Mouse (Mus musculus) kidney, adult 11 months (tissue): ENCODE measurements around the gene Rbm6.

Source experiments
- DNase-seq: peaks from one replicate; pipeline ENCODE4 v3.0.0; 2022

Gene Rbm6

DNA sequence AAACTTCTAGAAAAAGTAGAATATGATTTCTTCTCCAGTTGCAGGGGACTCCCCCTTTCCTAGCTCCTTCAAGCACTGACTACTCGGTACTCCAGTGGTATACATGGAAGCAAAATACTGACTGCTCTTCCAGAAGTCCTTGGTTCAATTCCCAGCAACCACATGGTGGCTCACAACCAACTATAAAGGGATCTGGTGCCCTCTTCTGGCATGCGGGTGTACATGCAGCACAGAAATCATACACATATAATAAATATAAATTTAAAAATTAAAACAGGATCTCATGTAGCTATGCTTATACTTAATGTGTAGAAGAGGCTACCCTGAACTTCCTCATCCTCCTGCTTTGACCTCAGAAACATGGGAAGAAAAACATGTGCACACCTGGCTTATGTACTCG lies 126.4 kb downstream of the Rbm6 start:
- DNase-seq, result no peak

DNA sequence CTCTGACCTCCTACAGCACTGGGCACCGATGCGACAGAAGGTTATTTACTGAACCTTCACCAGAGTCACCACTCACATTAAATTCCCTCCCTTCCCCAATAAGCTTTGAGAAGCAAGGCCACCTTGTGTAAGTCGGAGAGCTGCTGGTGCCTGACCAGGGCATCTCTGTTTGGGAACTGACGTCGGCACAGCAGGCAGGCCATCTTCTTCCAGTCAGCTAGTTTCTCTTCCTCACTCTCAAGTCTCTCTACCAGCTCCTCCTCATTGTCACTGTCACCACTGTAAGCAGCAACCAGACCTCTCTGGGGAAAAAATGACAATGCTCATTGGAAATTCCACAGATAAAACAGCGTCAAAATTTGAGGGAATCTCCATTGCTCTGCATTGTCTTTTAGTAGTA lies 129.0 kb downstream of the Rbm6 start:
- DNase-seq, result no peak

DNA sequence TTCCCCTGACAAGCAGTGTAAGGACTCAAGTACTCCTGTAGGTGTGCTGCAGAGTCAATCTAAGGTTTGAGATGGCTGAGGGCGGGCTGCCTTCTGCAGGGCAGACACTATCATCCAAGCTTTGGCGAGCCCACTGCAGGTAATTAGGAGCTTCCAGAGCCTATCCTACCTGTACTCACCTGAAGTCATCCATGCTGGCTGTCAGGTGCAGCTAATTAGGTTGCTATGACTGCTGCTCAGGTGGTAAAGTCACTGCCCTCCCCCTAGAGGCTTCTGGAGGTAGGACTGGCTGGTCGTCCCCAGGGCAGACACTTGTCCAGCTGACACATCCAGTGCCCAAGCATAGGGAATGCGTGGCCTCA lies 134.2 kb downstream of the Rbm6 start:
- peak; percentile 49 for DNase-seq

DNA sequence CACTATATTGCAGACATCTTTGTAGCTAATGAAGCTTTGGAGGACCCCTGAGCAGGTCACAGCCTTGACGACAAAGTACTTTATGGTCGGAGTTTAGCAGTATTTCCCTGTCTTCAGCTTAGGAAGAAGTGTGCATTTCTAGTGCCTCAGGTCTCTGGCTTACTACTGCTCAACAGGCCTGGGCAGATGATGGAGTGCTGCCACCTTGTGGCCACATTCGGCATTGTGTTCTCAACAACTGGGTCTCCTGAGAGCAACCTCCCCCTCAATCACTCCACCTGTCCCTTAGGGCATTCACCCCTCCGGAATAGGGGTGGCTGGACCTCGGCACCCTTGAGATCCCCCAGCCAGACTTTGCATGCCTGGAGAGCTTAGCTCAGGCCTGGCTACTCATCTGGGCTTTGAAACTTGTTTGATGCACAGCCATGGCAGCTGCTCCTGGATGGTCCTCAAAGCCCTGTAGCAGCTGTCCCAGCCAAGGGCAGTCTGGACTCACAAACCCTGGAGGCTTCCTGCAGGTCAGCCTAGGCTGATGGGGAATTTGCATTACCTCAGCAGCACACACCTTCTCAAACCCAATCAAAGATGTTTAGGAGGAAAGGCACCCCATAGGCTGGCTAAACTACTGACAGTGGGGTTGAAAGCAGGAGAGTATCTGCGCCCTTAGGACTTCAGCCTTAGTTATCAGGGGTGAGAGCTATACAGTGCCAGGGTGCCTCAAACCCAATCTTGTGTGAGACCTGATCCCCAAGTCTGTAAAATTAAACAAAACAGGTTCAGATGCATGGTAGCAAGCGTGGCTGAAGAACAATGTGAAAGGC lies 134.8 kb downstream of the Rbm6 start:
- DNase-seq, result peak; percentile 82

DNA sequence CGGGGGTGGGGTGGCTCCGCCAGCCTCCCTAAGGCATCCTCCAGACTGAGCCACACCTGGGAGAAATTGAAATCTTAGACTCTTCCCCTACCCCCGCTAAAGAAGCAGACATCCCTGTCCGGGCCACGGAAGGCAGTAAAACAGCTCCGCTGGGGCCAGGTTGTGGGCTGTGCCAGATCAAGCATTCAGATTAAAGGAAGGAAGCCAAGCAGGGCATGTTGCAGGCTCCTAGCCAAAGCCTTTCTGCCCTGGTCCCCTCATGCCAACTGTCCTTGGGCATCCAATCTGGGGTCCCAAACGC lies 136.9 kb downstream of the Rbm6 start:
- peak; percentile 44 for DNase-seq

DNA sequence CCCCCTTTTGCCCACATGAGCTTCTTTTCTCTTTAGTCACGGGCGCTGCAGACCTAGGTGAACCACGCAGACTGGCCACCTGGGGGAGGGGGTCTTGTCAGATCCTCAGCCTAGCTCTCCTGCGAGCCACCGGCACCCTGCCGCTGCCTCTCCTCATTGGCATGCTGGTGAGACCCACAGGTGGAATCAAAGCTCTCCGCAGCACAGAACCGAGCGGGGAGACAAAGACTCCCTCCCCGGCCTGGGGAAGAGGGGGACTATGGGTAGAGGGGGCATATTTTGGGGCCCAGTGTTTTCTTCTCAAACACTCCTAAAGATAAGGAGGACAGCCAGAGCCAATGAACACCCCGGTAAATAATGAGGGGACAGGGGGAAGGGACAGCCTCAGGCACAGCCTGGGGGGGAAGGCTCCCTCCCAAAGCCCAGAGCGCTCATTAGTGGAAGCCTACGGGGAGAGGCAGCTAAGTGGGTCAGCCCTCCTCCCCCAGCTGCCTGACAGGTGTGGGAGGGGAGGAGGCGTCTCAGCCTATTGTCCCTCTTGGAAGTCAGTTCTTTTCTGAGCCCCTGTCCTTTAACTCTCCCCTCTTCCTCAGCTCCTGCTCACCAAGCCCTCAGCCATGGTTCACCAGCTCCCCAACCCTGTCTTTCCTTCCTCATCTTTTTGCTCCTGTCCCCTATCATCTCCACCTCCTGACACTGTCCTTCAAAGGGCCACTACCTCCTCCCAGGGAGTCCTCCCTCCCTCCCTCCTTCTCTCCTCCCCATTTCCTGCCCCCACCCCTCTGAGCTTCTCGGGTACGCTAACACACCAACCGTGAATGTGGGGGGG lies 137.5 kb downstream of the Rbm6 start:
- no peak for DNase-seq

DNA sequence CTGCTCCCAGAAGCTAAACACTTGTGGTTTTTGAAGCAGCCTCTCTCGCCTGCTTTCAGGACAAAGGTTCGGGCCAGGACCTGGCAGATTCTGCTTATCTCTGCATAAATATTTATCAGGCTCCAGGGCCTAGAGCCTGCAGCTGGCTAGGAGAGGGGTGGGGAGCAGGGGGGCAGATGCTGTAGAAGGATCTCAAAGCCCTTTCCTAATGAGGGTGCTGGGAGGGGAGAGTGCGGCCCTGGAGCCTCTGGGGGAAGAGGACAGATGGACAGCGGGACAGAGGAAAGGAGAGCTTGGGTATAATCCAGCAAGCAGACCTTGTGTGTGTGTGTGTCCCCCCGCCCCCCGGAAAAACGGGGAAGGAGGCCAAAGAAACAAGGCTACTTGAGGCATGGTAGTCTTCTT lies 138.5 kb downstream of the Rbm6 start:
- no peak for DNase-seq

DNA sequence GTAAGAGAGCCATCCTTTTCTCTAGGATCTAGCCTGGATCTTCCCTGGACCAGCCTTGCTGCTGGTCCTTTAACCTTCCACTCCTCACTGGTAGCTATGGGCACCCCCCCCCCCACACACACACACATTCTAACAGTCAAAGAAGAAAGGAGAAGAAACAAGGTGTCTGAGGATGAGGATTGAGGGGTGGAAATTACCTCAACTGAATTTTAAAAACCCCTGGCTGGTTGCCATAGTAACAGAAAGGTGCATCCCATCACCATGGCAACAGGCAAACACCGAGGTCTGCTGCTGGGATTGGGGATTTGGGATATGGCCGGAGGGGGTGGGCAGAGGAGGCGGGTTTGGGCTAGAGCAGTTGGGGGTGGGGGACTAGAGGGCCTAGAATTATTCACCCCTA lies 143.3 kb downstream of the Rbm6 start:
- DNase-seq, result no peak

DNA sequence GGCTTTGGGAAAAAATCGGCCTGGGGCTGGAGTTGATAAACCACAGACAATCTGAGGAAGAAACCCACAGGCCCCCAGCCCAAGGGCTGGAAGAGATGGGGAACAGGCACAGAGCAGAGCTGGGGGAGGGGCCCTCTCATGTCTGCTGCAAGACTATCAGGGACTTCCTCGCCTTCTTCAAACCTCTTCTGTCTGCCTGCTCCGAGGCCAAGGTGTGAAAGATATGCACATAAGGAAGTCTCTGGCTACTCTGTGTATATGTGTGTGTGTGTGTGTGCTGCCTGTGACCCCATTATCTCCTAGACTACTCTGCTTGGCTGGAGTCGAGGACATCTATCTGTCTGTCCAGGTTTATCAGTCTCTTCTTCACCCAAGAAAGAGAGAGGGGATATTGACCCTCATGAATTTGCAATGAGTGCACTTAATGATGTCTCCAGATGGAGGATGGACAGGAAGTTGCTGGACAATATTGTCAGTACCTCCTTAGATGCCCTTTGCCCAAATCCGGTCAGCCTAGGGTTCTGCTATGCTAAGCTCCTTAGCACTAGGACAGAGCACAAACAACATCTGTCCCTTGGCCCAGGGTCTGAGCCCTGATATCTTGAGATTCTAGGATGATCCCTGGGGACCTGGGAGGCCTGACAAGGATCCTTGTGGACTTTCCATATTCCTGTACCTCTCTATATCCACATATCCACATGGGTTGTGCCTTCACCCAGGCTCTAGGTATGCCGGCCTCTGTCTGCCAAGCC lies 143.9 kb downstream of the Rbm6 start:
- no peak for DNase-seq

DNA sequence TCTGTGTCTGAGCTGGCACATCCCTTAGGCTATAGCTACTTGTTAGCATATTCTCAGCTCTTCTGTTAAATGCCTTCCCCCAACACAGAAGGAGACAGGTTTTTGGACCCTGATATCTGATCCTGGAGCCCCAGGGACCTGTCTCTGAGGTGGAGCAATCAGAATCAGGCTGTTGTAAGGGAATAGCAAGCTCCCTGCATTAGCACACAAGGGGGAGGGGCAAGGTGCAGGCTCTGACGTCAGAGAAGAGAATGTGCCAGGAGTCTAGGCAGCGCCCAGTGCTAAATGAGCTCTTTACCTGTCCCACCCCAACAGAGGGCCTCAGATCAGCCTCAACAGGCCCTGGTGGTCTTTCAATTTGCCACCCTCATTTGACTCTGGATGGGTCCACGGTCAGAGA lies 146.0 kb downstream of the Rbm6 start:
- no peak for DNase-seq

DNA sequence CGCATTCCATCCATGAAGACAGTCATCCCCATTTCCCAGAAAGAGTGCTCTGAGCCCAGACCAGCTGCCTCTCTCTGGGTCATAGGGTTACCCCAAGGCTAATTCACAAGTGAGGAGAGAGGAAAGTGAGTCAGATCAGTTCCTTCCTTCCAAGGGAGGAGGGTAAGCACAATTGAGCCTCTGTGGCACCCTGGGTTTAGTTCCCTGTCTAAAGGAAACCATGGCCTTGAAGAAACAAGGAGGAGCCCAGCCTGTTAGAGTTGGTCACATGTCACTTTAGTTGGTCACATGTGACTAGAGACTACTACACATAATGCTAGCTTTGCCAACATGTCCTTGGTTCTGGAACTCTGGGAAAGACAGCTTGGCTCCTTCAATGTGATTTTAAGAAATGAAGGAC lies 148.2 kb downstream of the Rbm6 start:
- no peak for DNase-seq

DNA sequence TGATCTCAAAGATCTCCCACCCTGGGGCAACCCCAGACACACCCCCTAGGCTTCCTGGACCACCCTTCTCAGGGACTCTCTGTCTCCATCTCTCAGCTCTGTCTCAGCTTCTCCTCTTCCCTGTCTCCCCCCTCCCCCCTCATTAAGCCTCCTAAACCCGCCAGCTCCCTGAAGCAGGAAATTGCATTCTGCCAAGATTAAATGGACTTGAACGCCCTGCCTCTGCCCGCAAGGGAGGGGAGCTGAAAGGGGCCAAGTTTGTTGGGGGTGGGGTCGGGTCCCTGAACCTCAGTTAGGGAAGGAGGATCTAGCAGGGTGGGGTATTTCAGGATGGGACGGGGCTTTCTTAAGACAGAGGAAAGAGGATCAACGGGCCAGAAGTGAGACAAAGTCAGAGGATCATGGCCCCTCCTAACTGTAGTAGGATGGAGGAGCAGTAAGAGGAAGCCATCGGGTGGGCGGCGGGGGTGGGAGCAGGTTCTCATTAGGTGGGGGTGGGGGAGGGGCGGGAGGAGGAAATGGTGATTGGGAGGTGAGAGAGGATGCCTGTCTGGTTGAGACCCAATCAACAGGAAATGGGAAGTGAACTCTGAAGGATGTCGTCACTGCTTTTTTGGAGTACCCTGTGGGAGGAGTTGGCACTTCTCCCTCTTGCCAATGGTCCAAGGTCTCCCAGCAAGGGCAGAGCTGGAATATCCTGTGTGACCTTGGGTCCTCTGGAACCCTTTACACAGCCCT lies 149.1 kb downstream of the Rbm6 start:
- peak; percentile 82 for DNase-seq
